Mouse (Mus musculus) kidney, embryonic 14.5 days (tissue): Measurements from ENCODE around the gene Drosha. TPM values are rescaled to one million over a fixed set of nuclear protein-coding genes. Genes with fewer than 3 reads are reported as not detected.
"Not testable (repeated sequence)": the region's sequence is repeated elsewhere in the genome, so short reads cannot be mapped to it uniquely, and the experiment has no call there.

Experiments used
- ATAC-seq: fragments of 200-750 bp; cut with Nextera tagmentation; 2 replicates; pipeline ENCODE4 v1.8.0; 2017; ENCODE audit warnings: moderate number of reproducible peaks, mild to moderate bottlenecking, moderate TSS enrichment, moderate library complexity; ENCODE audit not compliant: low FRiP score, low TSS enrichment
- H3K27ac ChIP-seq: fragments of 300-500 bp; sonication (generic); 2 replicates; pipeline ENCODE4 v1.5.1; 2014; ENCODE audit warnings: low read depth, mild to moderate bottlenecking, low read length, moderate library complexity, mixed read lengths
- H3K27me3 ChIP-seq: fragments of 300-500 bp; sonication (generic); 2 replicates; pipeline ENCODE4 v1.6.1; 2014; ENCODE audit warnings: mild to moderate bottlenecking, low read length; ENCODE audit not compliant: control insufficient read depth, insufficient read depth
- H3K36me3 ChIP-seq: fragments of 300-500 bp; sonication (generic); 2 replicates; pipeline ENCODE4 v1.6.1; 2014; ENCODE audit warnings: low read length, mixed read lengths; ENCODE audit not compliant: control insufficient read depth, insufficient read depth
- H3K4me1 ChIP-seq: fragments of 300-500 bp; sonication (generic); 2 replicates; pipeline ENCODE4 v1.6.1; 2014; ENCODE audit warnings: low read length, mixed read lengths; ENCODE audit not compliant: control insufficient read depth, insufficient read depth
- H3K4me2 ChIP-seq: fragments of 300-500 bp; sonication (generic); replicated peaks from 2 replicates; pipeline ENCODE4 v1.6.1; 2014; ENCODE audit warnings: low read depth, mild to moderate bottlenecking, low read length
- H3K4me3 ChIP-seq: fragments of 300-500 bp; sonication (generic); 2 replicates; pipeline ENCODE4 v1.5.1; 2014; ENCODE audit warnings: mild to moderate bottlenecking, low read length
- H3K9ac ChIP-seq: fragments of 300-500 bp; sonication (generic); 2 replicates; pipeline ENCODE4 v1.6.1; 2014; ENCODE audit warnings: low read depth, mild to moderate bottlenecking, low read length, moderate library complexity
- H3K9me3 ChIP-seq: fragments of 300-500 bp; sonication (generic); 2 replicates; pipeline ENCODE4 v1.6.1; 2016; ENCODE audit warnings: low read length; ENCODE audit not compliant: control insufficient read depth
- WGBS: fragments of 180-500 bp; shearing (Covaris S2); extraction: QIAGEN DNeasy Blood & Tissue Kit; methylation state at CpG from one replicate; pipeline ENCODE4 v1.1.7; 2014; 5-methylcytosine and 5-hydroxymethylcytosine counted together
- polyA plus RNA-seq: library from polyadenylated mRNA; unstranded; fragments of >200 nt; fragmentation: Nextera tagmentation; extraction: Ambion mirVana; gene quantifications from 2 replicates; pipeline ENCODE4 v1.2.1, GENCODE M21; 2014

The Drosha gene
- polyA plus RNA-seq, 1 experiment from 2014 or later = 50.1 TPM

- H3K4me1 ChIP-seq = no peaks in the 10 kb centered on the region
- no peak for ATAC-seq
- H3K36me3 ChIP-seq = peaks cover 34% of the 10 kb centered on the region
- no peak overlapping the region for H3K9ac ChIP-seq
- H3K4me2 ChIP-seq = no peak overlapping the region
- H3K9me3 ChIP-seq = no peaks in the 10 kb centered on the region
- H3K27me3 ChIP-seq = no peaks in the 10 kb centered on the region
- whole genome bisulfite sequencing = 71% methylated on average over 19 of the region's 19 CpGs
- no peak overlapping the region for H3K27ac ChIP-seq
- no peak overlapping the region for H3K4me3 ChIP-seq
Observed at GRCm38 (mm10) chr15:12907962-12908719, 83.5 kb downstream of the Drosha start.

- 78% methylated on average over 4 of the region's 4 CpGs for WGBS
- H3K36me3 ChIP-seq = peaks cover 31% of the 10 kb centered on the region
Observed at GRCm38 (mm10) chr15:12908720-12909028, 84.1 kb downstream of the Drosha start.

GRCm38 (mm10) chr15:12909171-12909570 is 84.6 kb downstream of the Drosha start:
- no peak overlapping the region for H3K4me3 ChIP-seq
- no peak overlapping the region for H3K9ac ChIP-seq
- H3K27me3 ChIP-seq = no peaks in the 10 kb centered on the region
- H3K36me3 ChIP-seq = peaks cover 33% of the 10 kb centered on the region
- WGBS = 76% methylated on average over 7 of the region's 7 CpGs
- H3K9me3 ChIP-seq = no peaks in the 10 kb centered on the region
- H3K4me2 ChIP-seq = no peak overlapping the region
- no peak for ATAC-seq
- no peaks in the 10 kb centered on the region for H3K4me1 ChIP-seq
- no peak overlapping the region for H3K27ac ChIP-seq

More at GRCm38 (mm10) chr15:12908720-12909028, 84.1 kb downstream of the Drosha start:
- H3K4me1 ChIP-seq = no peaks in the 10 kb centered on the region
- no peak overlapping the region for H3K27ac ChIP-seq
- H3K9me3 ChIP-seq = no peaks in the 10 kb centered on the region
- H3K4me2 ChIP-seq = no peak overlapping the region
- no peak overlapping the region for H3K4me3 ChIP-seq
- no peak overlapping the region for H3K9ac ChIP-seq
- no peak for ATAC-seq
- H3K27me3 ChIP-seq = no peaks in the 10 kb centered on the region

GRCm38 (mm10) chr15:12911082-12911481 is 86.5 kb downstream of the Drosha start:
- H3K4me2 ChIP-seq = no peak overlapping the region
- no peaks in the 10 kb centered on the region for H3K4me1 ChIP-seq
- H3K27me3 ChIP-seq = no peaks in the 10 kb centered on the region
- no peak for ATAC-seq
- peaks cover 35% of the 10 kb centered on the region for H3K36me3 ChIP-seq
- no peak overlapping the region for H3K27ac ChIP-seq
- H3K4me3 ChIP-seq = no peak overlapping the region
- no peak overlapping the region for H3K9ac ChIP-seq
- WGBS = 70% methylated on average over 7 of the region's 7 CpGs
- H3K9me3 ChIP-seq = no peaks in the 10 kb centered on the region

- H3K9me3 ChIP-seq = no peaks in the 10 kb centered on the region
- H3K9ac ChIP-seq = no peak overlapping the region
- H3K36me3 ChIP-seq = peaks cover 59% of the 10 kb centered on the region
- no peak for ATAC-seq
- no peaks in the 10 kb centered on the region for H3K27me3 ChIP-seq
- H3K4me3 ChIP-seq = no peak overlapping the region
- no peak overlapping the region for H3K27ac ChIP-seq
- WGBS = 76% methylated on average over 10 of the region's 10 CpGs
- no peaks in the 10 kb centered on the region for H3K4me1 ChIP-seq
- H3K4me2 ChIP-seq = no peak overlapping the region
Observed at GRCm38 (mm10) chr15:12916314-12916815, 91.8 kb downstream of the Drosha start.

- not testable (repeated sequence) for H3K27me3 ChIP-seq, ATAC-seq, H3K4me1 ChIP-seq, H3K4me3 ChIP-seq, H3K9ac ChIP-seq, H3K4me2 ChIP-seq, H3K9me3 ChIP-seq, H3K27ac ChIP-seq
- peaks cover 63% of the 10 kb centered on the region for H3K36me3 ChIP-seq
- WGBS = 88% methylated on average over 11 of the region's 11 CpGs
Observed at GRCm38 (mm10) chr15:12919326-12919966, 94.8 kb downstream of the Drosha start.

GRCm38 (mm10) chr15:12919967-12920870 is 95.6 kb downstream of the Drosha start:
- Histone ChIP-seq H3K9me3 (no peaks in the 10 kb centered on the region), H3K4me3 (no peak overlapping the region), H3K4me2 (no peak overlapping the region), H3K27me3 (no peaks in the 10 kb centered on the region), H3K27ac (no peak overlapping the region), H3K9ac (no peak overlapping the region), H3K4me1 (no peaks in the 10 kb centered on the region), H3K36me3 (peaks cover 63% of the 10 kb centered on the region)
- ATAC-seq = no peak; the same call in 1 of the 2 replicates
- 78% methylated on average over 24 of the region's 24 CpGs for WGBS

GRCm38 (mm10) chr15:12921901-12922300 is 97.3 kb downstream of the Drosha start:
- H3K27me3 ChIP-seq = no peaks in the 10 kb centered on the region
- no peak overlapping the region for H3K27ac ChIP-seq
- no peak for ATAC-seq
- H3K9ac ChIP-seq = no peak overlapping the region
- H3K9me3 ChIP-seq = no peaks in the 10 kb centered on the region
- WGBS = 90% methylated on average over 6 of the region's 6 CpGs
- H3K4me1 ChIP-seq = no peaks in the 10 kb centered on the region
- H3K4me3 ChIP-seq = no peak overlapping the region
- peaks cover 64% of the 10 kb centered on the region for H3K36me3 ChIP-seq
- no peak overlapping the region for H3K4me2 ChIP-seq
